Mouse (Mus musculus) stomach, postnatal 0 days (tissue): ENCODE data around the gene Slc9a1.

Source experiments
- CTCF ChIP-seq: IDR thresholded peaks from 2 replicates; pipeline ENCODE4 v1.5.1; 2016; ENCODE audit warnings: antibody characterized with exemption, low read depth, mild to moderate bottlenecking, moderate library complexity
- EP300 ChIP-seq: optimal IDR thresholded peaks from 2 replicates; pipeline ENCODE3; 2016; ENCODE audit warnings: antibody characterized with exemption

DNA sequence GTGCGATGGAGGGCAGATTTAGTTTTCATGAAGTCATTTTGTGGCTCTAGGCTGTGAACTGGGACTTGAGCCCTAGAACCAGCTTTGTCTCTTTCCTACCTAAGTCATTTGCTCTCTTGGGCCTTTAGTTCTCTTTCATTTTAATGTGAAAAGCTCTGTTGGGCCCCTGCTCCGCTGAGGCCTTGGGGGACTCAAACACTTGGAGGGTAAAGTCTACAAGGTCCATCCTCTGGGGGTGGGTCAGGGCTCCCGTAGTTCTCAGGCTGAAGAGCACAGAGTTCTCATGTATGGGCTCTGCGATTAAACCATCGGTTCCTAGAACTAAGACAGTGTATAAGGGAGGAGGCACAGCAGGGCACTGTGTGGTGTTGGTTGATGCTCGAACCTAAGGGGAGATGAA is 11.0 kb downstream of the Slc9a1 start:
- TF ChIP-seq CTCF (no peak), EP300 (no peak)
